Mouse (Mus musculus): ENCODE results near the gene Edc3. TPM values are rescaled to one million over a fixed set of nuclear protein-coding genes. Genes with fewer than 3 reads are reported as not detected.

Edc3 gene
- total RNA-seq (2021): 10 to 100 TPM in 1 of 2 experiments, 1 to 10 TPM in 1; 8.2 to 10.3 TPM

DNA sequence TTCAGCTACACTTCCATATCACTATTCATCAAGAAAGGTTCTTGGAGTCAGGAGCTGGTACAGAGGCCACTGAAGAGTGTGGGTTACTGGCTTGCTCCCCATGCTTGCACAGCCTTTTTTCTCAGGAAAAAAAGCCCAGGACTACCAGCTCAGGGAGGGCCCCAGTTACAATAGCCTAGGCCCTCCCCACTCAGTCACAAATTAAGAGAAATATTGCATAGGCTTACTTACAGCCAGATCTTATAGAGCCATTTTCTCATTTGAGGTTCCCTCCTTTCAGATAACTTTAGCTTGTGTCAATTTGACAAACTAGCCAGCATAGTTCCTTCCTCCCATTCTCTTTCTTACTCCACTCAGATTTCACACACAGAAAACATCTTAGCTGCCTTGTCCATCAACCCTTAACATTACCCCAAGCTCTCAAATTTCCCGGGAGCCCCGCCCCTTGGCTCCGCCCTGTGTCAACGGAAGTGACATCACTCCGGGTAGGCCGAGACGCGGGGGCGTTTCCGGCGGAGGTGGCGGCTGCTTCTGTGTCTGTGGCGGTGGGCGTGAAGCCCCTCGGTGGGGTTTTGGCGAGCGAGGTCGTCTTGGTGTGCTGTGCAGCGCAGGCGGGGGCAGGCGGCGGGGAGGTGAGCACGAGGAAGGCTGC lies at the start of gene Edc3:
Gene Edc3 (plus strand): TSS at position 473 of the 652 bp plus-strand sequence.
- DNase-seq: peak; percentile 93 to 96
- intact Hi-C loops (cut with DNase I): loop anchor here (5.0 kb wide), 1 partner anchor 41 kb away; no protein-coding TSS in a partner anchor

DNA sequence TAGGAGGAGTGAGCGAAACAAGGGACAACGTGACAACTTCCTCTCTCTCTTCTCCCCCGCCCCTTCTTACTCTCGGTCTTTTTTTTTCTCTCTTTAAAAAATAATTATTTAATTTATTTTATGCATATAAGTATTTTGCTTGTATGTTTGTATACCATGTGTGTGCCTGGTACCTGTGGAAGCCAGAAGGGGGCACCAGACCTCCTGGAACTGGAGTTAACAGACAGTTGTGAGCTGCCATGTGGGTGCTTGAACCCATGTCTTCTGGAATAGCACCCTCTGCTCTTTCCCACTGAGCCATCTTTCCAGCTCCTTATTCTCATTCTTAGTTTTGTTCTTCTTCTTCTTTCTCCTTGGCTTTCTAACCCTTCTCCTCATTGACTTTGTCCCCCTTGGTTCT lies 49.4 kb upstream of the Edc3 start:
- DNase-seq: no peak
- intact Hi-C loops (cut with DNase I): loop anchor here (1.0 to 5.0 kb wide), 3 partner anchors 85 to 172 kb away; partner anchors contain the start of gene Cox5a

GRCm38 (mm10) chr9:57659774-57660173 lies 48.6 kb upstream of the Edc3 start:
- intact Hi-C loops (cut with DNase I): loop anchor here (1.0 to 5.0 kb wide), 4 partner anchors 85 to 338 kb away; partner anchors contain the start of gene Cox5a
- DNase-seq: peak; percentile 85 to 90

DNA sequence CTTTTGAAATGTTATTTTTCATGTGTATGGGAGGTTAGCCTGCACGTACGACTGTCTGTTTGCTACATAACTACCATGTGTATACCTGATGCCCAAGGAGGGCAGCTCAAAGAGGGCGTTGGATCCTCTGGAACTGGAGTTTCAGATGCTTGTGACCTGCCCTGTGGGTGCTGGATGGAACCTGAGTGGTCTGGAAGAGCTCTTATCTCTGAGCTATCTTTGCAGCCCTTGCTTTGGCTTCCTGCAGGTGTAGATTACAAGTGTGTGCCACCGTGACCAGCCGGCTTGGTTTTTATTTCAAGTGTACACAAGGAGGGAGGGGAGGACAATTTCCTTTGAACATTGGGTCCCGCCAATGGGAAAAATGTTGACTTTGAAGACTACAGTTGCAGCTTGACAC lies 47.8 kb upstream of the Edc3 start:
- intact Hi-C loops (cut with DNase I): loop anchor here (5.0 kb wide), 1 partner anchor 337 kb away; no protein-coding TSS in a partner anchor
- DNase-seq: no peak

- intact Hi-C loops (cut with DNase I): loop anchor here (5.0 kb wide), 1 partner anchor 336 kb away; no protein-coding TSS in a partner anchor
Measured at GRCm38 (mm10) chr9:57661552-57661951, 46.8 kb upstream of the Edc3 start.

DNA sequence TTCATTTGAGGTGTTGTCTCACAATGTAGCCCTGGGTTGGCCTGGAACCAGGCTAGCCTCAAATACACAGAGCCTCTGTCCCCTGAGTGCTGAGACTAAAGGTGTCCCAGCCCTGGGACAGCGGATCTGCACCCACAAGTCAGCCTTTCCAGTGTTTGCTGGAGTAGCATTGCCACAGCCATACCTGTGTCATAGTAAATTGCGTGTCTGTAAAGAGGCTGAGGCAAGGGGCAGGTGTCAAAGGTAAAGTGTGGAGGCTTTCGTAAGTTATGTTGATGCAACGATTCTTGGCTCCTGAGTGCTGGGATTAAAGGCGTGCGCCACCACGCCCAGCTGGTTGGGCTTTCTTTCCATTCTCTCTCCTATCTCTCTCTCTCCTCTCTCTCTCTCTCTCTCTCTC lies 43.7 kb upstream of the Edc3 start:
- intact Hi-C loops (cut with DNase I): loop anchor here (5.0 kb wide), 2 partner anchors 43 to 333 kb away; partner anchors contain the start of gene Edc3
- DNase-seq: no peak

More at GRCm38 (mm10) chr9:57661552-57661951, 46.8 kb upstream of the Edc3 start:
- no peak for DNase-seq

DNA sequence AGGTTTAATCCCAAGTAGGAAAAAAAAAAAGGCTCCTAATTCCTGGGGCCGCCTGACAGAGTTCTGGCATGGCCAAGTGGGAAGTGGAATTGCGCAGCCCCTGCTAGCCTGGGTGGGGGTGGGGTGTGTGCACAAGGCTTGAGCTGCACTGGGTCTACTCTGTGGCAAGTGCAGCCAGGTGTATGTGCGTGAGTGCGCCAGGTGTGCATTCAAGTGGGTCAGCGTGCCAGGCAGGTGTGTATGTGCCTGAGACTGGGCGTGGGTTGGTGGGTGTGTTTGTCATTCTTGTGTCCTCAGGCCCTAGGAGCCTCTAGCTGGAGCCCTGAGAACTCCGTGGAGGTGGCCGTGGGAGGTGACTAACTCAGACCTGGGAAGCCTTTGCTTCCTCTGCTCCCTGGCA lies 41.8 kb upstream of the Edc3 start:
- no peak for DNase-seq
- intact Hi-C loops (cut with DNase I): loop anchor here (5.0 kb wide), 1 partner anchor 41 kb away; the partner anchor contains the start of gene Edc3

DNA sequence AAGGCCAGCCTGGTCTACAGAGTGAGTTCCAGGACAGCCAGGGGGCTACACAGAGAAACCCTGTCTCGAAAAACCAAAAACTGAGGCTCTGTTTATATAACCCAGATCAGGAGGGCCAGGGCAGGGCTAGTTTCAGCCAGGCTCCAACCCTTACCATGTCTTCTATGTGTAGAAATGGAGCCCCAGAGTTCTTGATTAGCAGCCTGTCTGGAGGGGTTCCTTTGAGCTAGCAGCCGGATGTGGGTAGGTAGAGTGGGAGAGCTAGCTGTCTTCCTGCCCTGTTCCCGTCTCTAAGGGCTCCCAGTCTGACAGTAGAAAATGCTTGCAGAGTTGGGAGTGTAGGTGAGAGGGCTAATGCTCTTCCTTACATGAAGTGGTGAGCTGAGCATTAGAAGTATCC lies 41.2 kb upstream of the Edc3 start:
- intact Hi-C loops (cut with DNase I): loop anchor here (5.0 kb wide), 1 partner anchor 40 kb away; the partner anchor contains the start of gene Edc3
- DNase-seq: no peak

DNA sequence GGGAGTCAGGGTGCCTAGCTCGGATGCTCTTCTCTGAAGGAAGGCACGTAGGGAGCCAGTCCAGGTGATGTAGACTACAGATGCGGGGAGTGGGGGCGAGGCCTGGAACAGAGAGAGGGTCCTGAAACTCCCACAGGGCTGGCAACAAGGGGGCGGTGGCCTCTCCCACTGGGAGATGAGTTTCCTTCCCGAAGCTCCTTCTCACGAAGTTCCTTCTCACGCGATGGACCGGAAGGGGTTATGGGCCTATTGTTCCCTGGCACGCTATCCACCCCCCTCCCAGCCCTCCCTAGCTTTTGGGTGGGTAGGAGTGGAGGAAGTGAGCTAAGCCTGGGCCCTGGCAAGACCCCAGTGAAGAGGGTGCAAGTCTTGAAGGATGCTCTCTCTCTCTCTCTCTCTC lies 40.5 kb upstream of the Edc3 start:
- DNase-seq: no peak
- intact Hi-C loops (cut with DNase I): loop anchor here (5.0 kb wide), 1 partner anchor 39 kb away; the partner anchor contains the start of gene Edc3

DNA sequence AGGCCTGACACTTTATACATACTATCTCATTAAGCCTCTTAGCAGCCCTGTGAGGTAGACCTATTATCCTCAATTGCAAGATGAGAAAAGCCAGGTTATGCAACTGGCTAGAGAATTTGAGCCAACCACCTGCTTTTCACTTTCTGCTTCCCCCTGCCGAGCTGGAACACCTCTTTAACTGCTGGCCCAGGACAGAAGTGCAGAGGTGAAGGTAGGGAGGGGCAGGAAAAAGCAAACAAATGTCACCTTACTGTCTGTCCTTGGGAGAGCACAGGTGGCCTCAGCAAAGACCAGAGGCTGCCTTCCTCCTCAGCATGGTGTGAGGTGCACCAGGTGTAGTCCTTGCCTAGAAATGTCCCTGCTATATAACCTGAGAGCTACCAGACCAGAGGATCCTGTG lies 40.1 kb upstream of the Edc3 start:
- no peak for DNase-seq
- intact Hi-C loops (cut with DNase I): loop anchor here (5.0 kb wide), 1 partner anchor 39 kb away; the partner anchor contains the start of gene Edc3

GRCm38 (mm10) chr9:57669566-57669965 lies 38.8 kb upstream of the Edc3 start:
- intact Hi-C loops (cut with DNase I): loop anchor here (5.0 kb wide), 1 partner anchor 38 kb away; the partner anchor contains the start of gene Edc3
- DNase-seq: no peak

DNA sequence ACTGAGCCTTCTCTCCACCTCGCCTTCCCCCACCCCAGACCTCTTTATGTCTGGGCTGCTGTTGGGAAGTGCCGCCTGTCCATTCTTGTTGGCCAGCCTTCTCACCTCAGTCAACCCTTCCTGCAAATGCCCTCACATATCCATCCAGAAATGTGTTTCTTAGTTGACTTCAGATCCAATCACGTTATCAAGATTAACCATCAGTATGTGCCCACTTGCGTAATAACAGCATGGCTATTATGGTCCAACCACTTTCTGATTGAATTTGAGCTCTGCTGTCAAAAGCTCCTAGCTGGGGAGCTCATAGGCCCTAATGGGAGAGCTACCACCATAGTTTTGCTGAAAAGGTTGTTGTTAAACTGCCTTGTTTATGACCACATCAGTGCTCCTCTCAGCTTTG lies 37.3 kb upstream of the Edc3 start:
- intact Hi-C loops (cut with DNase I): no loop called here
- no peak for DNase-seq

- intact Hi-C loops (cut with DNase I): no loop called here
Measured at GRCm38 (mm10) chr9:57671500-57671899, 36.8 kb upstream of the Edc3 start.

DNA sequence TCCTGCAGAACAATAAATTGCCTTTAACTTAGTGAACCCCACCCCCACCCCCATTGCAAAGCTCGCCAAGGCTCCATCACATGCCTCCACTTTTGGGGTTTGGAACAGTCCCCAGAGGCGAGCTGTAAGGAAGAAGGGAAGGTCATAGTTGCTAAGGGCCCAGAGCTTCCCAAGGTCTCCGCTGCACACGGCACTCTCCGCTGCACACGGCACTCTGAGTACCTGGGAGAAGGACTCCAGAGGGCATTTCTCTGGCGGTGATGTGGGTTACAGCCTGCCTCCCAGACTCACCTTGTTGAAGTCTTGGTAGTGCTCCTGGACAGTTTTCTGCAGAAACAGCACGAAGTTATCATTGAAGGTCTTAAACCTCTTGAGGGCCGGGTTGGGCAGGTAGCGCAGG lies 26.9 kb upstream of the Edc3 start:
- intact Hi-C loops (cut with DNase I): no loop called here
- DNase-seq: no peak

More at GRCm38 (mm10) chr9:57671500-57671899, 36.8 kb upstream of the Edc3 start:
- no peak for DNase-seq

- DNase-seq: no peak
- intact Hi-C loops (cut with DNase I): no loop called here
Measured at GRCm38 (mm10) chr9:57683520-57683919, 24.8 kb upstream of the Edc3 start, which contains the start of gene Cyp1a2. Gene Cyp1a2 (minus strand): TSS chr9:57683703.

DNA sequence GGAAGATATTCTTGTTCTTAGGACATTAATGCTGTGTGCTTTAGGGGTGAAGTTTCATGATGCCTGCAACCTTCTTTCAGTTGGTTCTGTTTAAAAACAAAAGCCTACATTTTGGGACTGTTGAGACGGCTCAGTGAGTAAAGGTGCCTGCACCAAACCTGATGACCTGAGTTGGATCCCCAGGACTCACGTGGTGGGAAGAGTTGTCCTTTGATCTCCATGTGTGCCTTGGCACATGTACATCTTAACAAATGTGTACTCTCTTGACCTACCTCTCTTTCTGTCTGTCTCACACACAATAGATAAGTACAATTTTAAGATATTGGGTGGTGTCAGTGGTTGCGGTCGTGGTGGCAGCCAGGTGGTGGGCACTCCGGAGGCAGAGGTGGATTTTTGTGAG lies 22.3 kb upstream of the Edc3 start:
- DNase-seq: no peak
- intact Hi-C loops (cut with DNase I): no loop called here

DNA sequence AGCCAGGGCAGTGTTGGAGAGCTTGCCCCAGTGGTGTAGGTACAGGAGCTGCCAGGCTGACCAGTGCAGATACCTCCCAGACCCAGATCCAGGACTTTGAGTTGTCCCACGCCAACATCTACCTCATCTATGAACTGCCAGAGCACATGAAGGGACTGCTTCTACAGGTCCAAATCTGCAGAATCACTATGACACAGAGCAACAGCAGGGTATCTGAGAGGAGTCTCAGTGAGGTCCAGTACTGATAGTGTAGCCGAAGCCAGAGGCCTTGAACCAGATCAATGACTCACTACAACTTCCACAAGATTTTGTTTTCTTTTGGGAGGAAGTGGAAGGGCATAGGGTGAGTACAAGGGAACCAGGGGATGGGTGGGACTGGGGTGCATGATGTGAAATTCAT lies 20.6 kb upstream of the Edc3 start, which contains the start of gene Cyp1a1:
Gene Cyp1a1 (plus strand): TSS at position 178 of the 400 bp plus-strand sequence.
- DNase-seq: no peak
- intact Hi-C loops (cut with DNase I): no loop called here

DNA sequence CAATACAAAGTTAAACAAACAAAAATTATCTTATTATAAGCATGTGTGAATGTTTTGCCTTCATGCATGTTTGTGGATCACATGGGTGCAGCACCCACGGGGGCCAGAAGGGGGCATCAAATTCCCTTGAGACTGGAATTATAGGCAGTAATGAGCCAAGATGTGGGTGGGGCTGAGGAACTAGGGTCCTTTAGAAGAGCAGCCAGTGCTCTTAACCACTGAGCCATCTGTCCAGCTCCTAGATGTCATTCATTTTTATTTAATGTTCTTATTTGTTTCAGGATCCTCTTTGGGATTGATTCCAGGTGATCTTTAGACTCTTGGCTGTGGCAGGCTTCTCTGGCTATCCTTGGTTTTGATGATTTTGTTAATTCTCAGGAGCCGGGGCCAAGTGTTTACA lies 20.2 kb upstream of the Edc3 start:
- DNase-seq: no peak
- intact Hi-C loops (cut with DNase I): no loop called here

DNA sequence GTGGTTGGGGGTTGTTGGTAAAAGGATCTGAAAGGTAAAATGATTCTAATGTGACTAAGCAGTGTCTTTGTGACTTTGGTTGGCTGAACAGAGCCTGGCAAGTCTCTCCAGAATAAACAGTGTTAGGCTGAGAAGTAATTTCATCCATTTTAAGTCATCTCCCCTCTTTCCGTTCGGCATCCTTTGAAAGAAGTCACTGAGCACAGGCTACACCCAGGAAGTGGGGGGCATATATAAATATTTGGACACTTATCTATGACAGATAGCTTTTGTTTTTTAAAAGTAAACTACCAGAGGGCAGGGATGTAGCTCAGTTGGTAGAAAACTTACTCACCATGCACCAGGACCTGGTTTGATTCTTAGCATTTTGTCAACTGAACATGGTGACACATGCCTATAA lies 19.7 kb upstream of the Edc3 start:
- intact Hi-C loops (cut with DNase I): no loop called here
- DNase-seq: no peak

DNA sequence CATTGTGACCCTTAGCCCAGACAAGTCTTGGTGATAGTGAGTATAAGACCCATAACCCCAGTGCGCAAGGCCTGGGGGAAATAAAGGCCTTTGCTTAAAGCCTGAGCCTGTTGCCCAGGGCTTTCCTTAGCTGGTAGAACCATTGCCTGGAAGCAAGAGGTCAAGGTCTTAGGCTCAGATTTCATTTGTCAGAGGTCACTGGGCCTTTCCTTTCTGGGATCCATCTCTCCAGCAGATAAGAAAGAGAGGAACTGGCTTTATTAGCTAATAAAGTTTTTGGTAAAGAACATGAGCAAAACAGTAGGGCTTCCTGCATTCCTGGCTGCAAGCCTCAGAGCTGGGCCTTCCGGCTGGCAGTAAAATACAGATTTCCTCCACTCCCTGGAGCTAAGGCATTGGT lies 14.2 kb upstream of the Edc3 start:
- DNase-seq: no peak
- intact Hi-C loops (cut with DNase I): no loop called here

DNA sequence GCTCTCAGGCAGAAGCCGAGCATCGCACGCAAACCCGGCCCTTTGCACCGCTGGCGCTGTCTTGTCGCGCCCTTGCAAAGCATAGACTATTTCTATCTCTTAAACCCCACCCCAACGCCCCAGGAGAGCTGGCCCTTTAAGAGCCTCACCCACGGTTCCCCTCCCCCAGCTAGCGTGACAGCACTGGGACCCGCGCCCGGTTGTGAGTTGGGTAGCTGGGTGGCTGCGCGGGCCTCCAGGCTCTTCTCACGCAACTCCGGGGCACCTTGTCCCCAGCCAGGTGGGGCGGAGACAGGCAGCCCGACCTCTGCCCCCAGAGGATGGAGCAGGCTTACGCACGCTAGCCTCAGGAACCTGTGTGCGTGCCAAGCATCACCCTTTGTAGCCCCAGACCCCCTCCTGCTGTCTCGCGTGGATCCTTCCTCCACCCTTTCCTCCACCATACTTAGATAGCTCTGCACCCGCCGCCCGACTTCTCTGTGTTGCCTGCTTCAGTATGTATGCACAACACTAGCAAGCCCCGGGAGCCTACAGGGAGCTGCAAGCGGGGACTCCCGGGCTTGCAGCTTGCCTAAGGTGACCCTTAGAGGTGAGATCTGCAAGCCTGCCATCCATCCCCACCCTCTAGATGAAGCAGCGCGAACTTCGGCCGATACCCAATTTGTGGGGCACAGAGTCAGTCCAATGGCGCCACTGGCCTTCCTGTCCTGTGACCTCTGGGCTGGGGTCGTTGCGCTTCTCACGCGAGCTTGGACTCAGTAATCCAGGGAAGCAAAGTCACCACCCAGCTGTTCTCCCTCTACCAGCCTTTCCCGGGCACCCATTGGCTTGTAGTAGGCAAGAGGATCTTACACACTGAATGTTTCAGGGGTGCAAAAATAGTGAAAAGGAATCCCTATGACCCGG lies 11.7 kb upstream of the Edc3 start:
- intact Hi-C loops (cut with DNase I): no loop called here

More for the DNA sequence above, 11.7 kb upstream of the Edc3 start:
- peak; percentile 32 to 36 for DNase-seq
